Mouse (Mus musculus) megakaryocyte, embryonic 14.5 days (primary cell): ENCODE measurements around the gene Cdc42bpb.

Source experiments
- FLI1 ChIP-seq: IDR thresholded peaks from 2 replicates; pipeline ENCODE4 v1.6.1; 2012; ENCODE audit warnings: low read length, inconsistent platforms, mixed read lengths
- GATA1 ChIP-seq: IDR thresholded peaks from 3 replicates; pipeline ENCODE4 v1.6.1; 2012; ENCODE audit warnings: mixed read lengths, low read length, inconsistent platforms, borderline replicate concordance

DNA sequence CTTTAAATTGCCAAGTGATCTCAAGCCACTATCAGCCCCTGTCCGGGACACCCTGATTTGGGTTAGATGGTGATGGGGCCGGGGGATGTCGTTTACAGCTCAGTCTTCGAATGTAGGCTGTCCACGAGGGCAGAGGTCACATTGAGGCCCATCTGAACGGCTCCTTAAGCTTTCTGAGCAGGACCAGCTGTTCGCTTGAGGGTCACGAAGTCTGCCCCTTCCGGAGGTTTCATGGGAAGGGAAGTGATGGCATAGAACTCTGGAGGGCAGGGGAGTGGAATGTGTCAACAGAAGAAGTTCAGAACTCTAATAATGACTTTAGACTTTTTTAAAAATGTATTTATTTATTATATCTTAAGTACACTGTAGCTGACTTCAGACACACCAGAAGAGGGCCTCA lies 47.0 kb upstream of the Cdc42bpb start:
- TF ChIP-seq GATA1: no peak
- no peak for TF ChIP-seq FLI1
